Mouse (Mus musculus) heart, embryonic 11.5 days (tissue): ENCODE measurements at regions not wholly inside any gene's neighbourhood (a gene's known extent, or its start where the extent isn't known, plus 50 kb on each side); places are given as distances from the start of the nearest gene placed in this dataset.

Source experiments
- ATAC-seq: fragments of 200-750 bp; cut with Nextera tagmentation; replicated peaks from 2 replicates; pipeline ENCODE4 v1.8.0; 2017; ENCODE audit warnings: moderate library complexity; ENCODE audit not compliant: insufficient number of reproducible peaks, low FRiP score, low TSS enrichment
- H3K27ac ChIP-seq: fragments of 300-500 bp; sonication (generic); 2 replicates; pipeline ENCODE4 v1.5.1; 2014; ENCODE audit warnings: mild to moderate bottlenecking, low read depth, low read length
- H3K27me3 ChIP-seq: fragments of 300-500 bp; sonication (generic); 2 replicates; pipeline ENCODE4 v1.6.1; 2014; ENCODE audit warnings: mild to moderate bottlenecking, low read length, mixed read lengths; ENCODE audit not compliant: control insufficient read depth, insufficient read depth
- H3K36me3 ChIP-seq: fragments of 300-500 bp; sonication (generic); 2 replicates; pipeline ENCODE4 v1.6.1; 2014; ENCODE audit warnings: mild to moderate bottlenecking, low read length, moderate library complexity, mixed read lengths; ENCODE audit not compliant: control insufficient read depth, insufficient read depth
- H3K4me1 ChIP-seq: fragments of 300-500 bp; sonication (generic); 2 replicates; pipeline ENCODE4 v1.6.1; 2014; ENCODE audit warnings: low read length; ENCODE audit not compliant: control insufficient read depth, insufficient read depth
- H3K4me2 ChIP-seq: fragments of 300-500 bp; sonication (generic); 2 replicates; pipeline ENCODE4 v1.6.1; 2014; ENCODE audit warnings: mild to moderate bottlenecking, moderate library complexity
- H3K4me3 ChIP-seq: fragments of 300-500 bp; sonication (generic); 2 replicates; pipeline ENCODE4 v1.5.1; 2014; ENCODE audit warnings: low read depth, low read length
- H3K9ac ChIP-seq: fragments of 300-500 bp; sonication (generic); 2 replicates; pipeline ENCODE4 v1.6.1; 2014; ENCODE audit warnings: mild to moderate bottlenecking, low read depth, low read length, moderate library complexity
- H3K9me3 ChIP-seq: fragments of 300-500 bp; sonication (generic); replicated peaks from 2 replicates; pipeline ENCODE4 v1.6.1; 2016; ENCODE audit warnings: low read length; ENCODE audit not compliant: control insufficient read depth
- WGBS: fragments of 180-500 bp; shearing (Covaris S2); extraction: QIAGEN DNeasy Blood & Tissue Kit; methylation state at CpG from one replicate; pipeline ENCODE4 v1.1.7; 2014; ENCODE audit not compliant: insufficient replicate concordance; 5-methylcytosine and 5-hydroxymethylcytosine counted together

GRCm38 (mm10) chr6:31658447-31659199, 94.8 kb upstream of the Podxl start:
- Histone ChIP-seq H3K4me1 (no peaks in the 10 kb centered on the region), H3K27me3 (0 out of 2 replicates have a peak, but pooled peaks cover 5% of the 10 kb centered on the region), H3K27ac (peak overlapping the region; percentile 64; the same call in 1 of the 2 replicates), H3K9me3 (no peaks in the 10 kb centered on the region), H3K4me2 (peak overlapping the region; percentile 14; the same call in 1 of the 2 replicates), H3K9ac (no peak overlapping the region), H3K36me3 (no peaks in the 10 kb centered on the region), H3K4me3 (no peak overlapping the region)
- ATAC-seq: peak; percentile 78
- WGBS: 74% methylated on average over 19 of the region's 19 CpGs

GRCm38 (mm10) chr6:31650791-31651476, 87.2 kb upstream of the Podxl start:
- peak overlapping the region; percentile 22; the same call in 1 of the 2 replicates for H3K27ac ChIP-seq
- H3K9ac ChIP-seq: no peak overlapping the region
- no peaks in the 10 kb centered on the region for H3K4me1 ChIP-seq
- no peak overlapping the region; the same call in 1 of the 2 replicates for H3K4me3 ChIP-seq
- H3K36me3 ChIP-seq: no peaks in the 10 kb centered on the region
- WGBS: 49% methylated on average over 7 of the region's 7 CpGs
- H3K9me3 ChIP-seq: no peaks in the 10 kb centered on the region
- no peaks in the 10 kb centered on the region for H3K27me3 ChIP-seq
- H3K4me2 ChIP-seq: peak overlapping the region; percentile 27; the same call in 1 of the 2 replicates
- peak; percentile 79 for ATAC-seq

- Histone ChIP-seq H3K27ac (no peak overlapping the region), H3K4me2 (no peak overlapping the region), H3K27me3 (no peaks in the 10 kb centered on the region), H3K36me3 (no peaks in the 10 kb centered on the region), H3K4me3 (no peak overlapping the region), H3K9ac (no peak overlapping the region), H3K4me1 (peaks cover 9% of the 10 kb centered on the region), H3K9me3 (no peaks in the 10 kb centered on the region)
- 87% methylated on average over 6 of the region's 6 CpGs for WGBS
- no peak for ATAC-seq
Measured at GRCm38 (mm10) chr6:31645261-31645660, 81.5 kb upstream of the Podxl start.

GRCm38 (mm10) chr6:31644504-31644903, 80.7 kb upstream of the Podxl start:
- Histone ChIP-seq H3K4me1 (peaks cover 9% of the 10 kb centered on the region), H3K36me3 (no peaks in the 10 kb centered on the region), H3K9ac (no peak overlapping the region), H3K4me3 (no peak overlapping the region), H3K27ac (no peak overlapping the region), H3K9me3 (no peaks in the 10 kb centered on the region), H3K27me3 (no peaks in the 10 kb centered on the region), H3K4me2 (no peak overlapping the region)
- no peak for ATAC-seq
- WGBS: 62% methylated on average over 5 of the region's 5 CpGs

GRCm38 (mm10) chr6:31642451-31642942, 78.7 kb upstream of the Podxl start:
- H3K4me3 ChIP-seq: no peak overlapping the region

GRCm38 (mm10) chr6:31640745-31641144, 77.0 kb upstream of the Podxl start:
- no peaks in the 10 kb centered on the region for H3K36me3 ChIP-seq
- no peak for ATAC-seq
- H3K4me1 ChIP-seq: peaks cover 33% of the 10 kb centered on the region
- H3K9me3 ChIP-seq: no peaks in the 10 kb centered on the region
- no peak overlapping the region for H3K9ac ChIP-seq
- no peak overlapping the region for H3K27ac ChIP-seq
- WGBS: 58% methylated on average over 2 of the region's 2 CpGs
- H3K4me3 ChIP-seq: no peak overlapping the region
- H3K27me3 ChIP-seq: no peaks in the 10 kb centered on the region
- H3K4me2 ChIP-seq: no peak overlapping the region

More at GRCm38 (mm10) chr6:31642451-31642942, 78.7 kb upstream of the Podxl start:
- H3K9me3 ChIP-seq: no peaks in the 10 kb centered on the region
- no peaks in the 10 kb centered on the region for H3K36me3 ChIP-seq
- 15% methylated on average over 13 of the region's 13 CpGs for WGBS
- peak; percentile 49; the same call in 1 of the 2 replicates for ATAC-seq
- H3K4me1 ChIP-seq: peaks cover 20% of the 10 kb centered on the region
- peak overlapping the region; percentile 54 for H3K27ac ChIP-seq
- peak overlapping the region; percentile 49 for H3K4me2 ChIP-seq
- peak overlapping the region; percentile 66 for H3K9ac ChIP-seq
- H3K27me3 ChIP-seq: no peaks in the 10 kb centered on the region

GRCm38 (mm10) chr6:31639460-31639859, 75.7 kb upstream of the Podxl start:
- no peaks in the 10 kb centered on the region for H3K27me3 ChIP-seq
- H3K9me3 ChIP-seq: no peaks in the 10 kb centered on the region
- no peak for ATAC-seq
- H3K4me2 ChIP-seq: no peak overlapping the region
- no peaks in the 10 kb centered on the region for H3K36me3 ChIP-seq
- 3% methylated on average over 2 of the region's 2 CpGs for WGBS
- H3K9ac ChIP-seq: no peak overlapping the region
- H3K27ac ChIP-seq: no peak overlapping the region
- no peak overlapping the region for H3K4me3 ChIP-seq
- H3K4me1 ChIP-seq: peaks cover 33% of the 10 kb centered on the region

GRCm38 (mm10) chr6:31638434-31639220, 74.8 kb upstream of the Podxl start:
- H3K27me3 ChIP-seq: no peaks in the 10 kb centered on the region
- WGBS: 38% methylated on average over 13 of the region's 13 CpGs
- no peak overlapping the region; the same call in 1 of the 2 replicates for H3K4me3 ChIP-seq
- peak overlapping the region; percentile 43; the same call in 1 of the 2 replicates for H3K9ac ChIP-seq
- peaks cover 33% of the 10 kb centered on the region for H3K4me1 ChIP-seq
- peak overlapping the region; percentile 44 for H3K4me2 ChIP-seq
- no peaks in the 10 kb centered on the region for H3K36me3 ChIP-seq
- H3K9me3 ChIP-seq: no peaks in the 10 kb centered on the region
- ATAC-seq: peak; percentile 55; the same call in 1 of the 2 replicates
- H3K27ac ChIP-seq: peak overlapping the region; percentile 57
